Mouse (Mus musculus) v-Abl transformed pro-B cells (cell line): ENCODE results near the gene Pde9a.

Source experiments
- in situ Hi-C, 2 experiments: fragments of 400-800 bp; cut with MboI; formaldehyde crosslinking; loops; one replicate each; pipeline ENCODE4 v1.15.1; 2025; ENCODE audit not compliant: unreplicated experiment in 2 of 2

The Pde9a gene

DNA sequence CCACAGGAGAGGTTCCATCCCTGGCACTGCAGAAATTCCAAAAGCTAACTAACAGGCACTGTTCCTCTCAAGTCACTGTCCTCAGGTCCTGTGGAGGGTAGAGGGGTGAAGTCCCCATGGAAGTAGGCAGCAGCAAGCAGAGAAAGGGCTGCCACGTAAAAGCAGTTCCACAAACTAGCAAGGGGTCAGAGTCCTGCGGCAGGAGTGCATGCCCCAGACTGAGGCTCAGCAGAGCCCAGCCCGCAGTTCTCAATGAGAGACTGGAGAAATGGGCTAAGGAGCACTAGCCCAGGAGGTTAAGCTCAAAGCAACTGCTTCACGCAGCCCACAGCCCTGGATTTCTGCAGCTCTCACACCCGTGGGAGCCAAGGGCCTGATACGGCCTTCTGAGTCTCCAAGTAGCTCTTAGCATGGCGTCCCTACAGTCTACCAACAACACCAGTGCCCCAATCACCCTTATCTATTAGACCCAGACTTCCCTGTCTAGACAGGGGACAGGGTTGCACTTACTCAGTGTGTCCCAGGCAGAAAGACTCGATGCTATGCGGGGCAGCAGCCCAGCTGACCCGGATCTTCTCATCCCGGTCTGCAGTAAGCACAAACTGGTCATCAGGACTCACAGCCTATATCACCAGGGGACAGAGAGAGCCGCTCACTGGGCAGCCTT, 116.4 kb downstream of the Pde9a start:
- in situ Hi-C loops: no loop called here

DNA sequence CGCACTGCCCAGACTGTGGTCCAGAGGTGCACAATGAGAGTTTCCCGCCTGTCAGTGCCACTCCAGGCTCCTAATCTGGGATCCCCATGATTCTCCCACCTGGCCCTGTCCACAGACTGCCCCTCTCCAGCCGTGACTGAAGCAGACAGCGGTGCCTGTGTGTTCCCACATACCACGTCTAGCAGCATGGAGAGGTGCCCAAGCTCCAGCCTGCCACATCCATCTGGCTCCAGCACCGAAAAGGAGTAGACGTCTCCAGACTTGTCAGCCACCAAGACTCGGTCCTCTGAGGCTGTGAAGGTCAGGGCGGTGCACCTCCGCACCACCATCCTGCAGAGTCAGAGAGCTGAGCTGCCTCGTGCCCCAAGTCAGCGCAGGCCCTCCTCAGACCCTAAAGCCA, 117.3 kb downstream of the Pde9a start:
- in situ Hi-C loops: no loop called here

DNA sequence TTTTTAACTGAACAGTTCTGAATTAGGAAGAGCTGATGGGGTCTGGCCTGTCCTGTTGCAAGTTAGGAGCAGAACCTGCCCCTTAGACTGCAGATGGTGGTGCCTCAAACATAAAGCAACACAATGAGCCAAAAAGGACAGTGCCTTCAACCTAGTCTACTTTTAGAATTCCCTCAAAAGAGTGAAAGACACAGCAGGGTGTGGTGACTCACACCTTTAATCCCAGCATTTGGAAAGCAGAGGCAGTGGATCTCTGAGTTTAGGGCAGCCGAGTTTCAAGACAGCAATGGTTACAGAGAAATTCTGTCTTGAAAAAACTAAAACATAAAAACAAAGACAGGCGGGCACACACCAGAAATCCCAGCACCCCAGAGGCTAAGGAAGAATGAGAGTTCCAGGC, 117.9 kb downstream of the Pde9a start:
- in situ Hi-C loops: no loop called here

DNA sequence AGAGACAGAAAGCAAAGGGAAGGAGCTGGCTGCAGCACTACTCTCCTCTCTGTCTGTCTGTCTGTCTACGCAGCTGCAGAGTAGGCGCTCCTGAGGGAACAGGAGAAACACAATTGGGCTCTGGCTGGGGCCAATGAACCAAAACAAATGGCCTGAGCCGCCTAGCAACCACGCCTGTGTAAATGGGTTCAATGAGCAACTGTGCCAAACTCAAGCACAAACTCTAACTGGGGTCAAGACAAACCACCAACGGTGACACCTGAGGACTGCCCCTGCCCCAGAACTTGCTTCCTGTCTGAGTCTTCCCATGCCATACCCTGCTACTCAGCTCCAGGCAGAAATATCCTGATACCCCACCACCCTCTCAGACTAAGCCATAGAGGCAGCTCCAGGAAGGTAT, 119.0 kb downstream of the Pde9a start:
- in situ Hi-C loops: no loop called here

DNA sequence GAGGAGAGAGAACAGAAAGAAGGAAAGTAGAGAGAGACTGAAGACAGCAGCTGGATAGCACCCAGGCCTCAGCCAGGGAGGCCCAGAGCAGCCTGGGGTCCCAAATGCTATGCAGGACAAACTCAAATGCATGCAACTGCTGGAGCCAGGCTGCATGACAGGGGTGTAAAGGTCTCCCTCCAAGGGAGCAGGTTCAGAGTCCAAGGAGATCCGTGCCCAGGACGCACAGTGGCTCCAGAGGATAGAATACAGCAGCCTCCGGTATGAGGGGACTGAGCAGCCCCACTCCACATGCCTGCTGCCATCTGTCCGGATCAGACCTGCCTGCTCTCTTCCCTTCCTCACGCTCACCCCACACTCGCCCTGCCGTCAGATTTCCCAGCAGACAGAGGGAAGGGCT, 120.3 kb downstream of the Pde9a start:
- in situ Hi-C loops: no loop called here

DNA sequence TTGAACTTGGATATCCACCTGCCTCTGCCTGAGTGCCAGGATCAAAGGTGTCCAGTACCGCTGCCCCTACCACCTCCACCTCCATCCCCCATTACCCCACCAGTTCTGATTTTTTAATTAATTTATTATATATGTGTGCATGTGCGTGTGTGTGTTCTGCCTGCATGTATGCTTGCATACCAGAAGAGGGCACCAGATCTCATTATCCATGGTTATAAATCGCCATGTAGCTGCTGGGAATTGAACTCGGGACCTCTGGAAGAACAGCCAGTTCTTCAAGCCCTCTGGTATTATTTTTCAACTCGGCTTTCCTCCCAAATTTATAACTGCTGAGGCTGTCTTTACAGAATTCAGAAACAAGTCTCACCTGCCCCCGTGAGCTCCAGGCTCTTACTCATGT, 124.9 kb downstream of the Pde9a start:
- in situ Hi-C loops: no loop called here

DNA sequence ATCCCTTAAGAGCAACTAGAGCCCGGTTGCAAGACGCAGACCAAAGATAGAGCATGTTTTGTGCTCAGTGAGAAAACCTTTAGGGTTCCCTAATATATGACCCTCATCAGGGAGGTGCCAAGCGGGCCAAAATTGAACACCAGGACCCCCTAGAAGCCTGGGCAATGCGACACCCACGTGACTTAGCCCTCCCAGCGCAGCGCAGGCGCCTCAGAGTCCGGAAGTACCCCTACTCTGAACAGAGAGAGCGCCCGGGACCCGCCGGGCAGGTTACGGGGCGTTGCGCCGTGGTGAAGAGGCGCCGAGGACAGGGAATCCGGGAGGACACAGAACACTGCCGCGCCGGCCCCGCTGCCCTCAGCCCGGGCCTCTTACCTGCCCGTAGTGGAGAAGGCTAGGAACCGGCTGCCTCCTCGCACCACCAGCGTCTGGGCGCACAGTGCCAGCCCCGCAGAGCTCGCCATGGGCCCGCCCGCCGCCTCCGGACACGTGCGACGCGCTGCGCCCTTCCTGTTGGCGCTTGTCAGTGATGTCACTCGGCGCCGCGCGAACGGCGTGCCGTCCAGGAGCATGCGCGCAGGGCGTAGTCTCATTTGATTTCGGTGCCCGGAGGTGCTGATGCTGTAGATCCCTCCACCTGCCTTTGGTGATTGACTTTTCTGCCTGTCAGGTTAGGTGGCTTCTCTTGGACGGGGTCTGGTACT, 125.9 kb downstream of the Pde9a start:
- in situ Hi-C loops: no loop called here

DNA sequence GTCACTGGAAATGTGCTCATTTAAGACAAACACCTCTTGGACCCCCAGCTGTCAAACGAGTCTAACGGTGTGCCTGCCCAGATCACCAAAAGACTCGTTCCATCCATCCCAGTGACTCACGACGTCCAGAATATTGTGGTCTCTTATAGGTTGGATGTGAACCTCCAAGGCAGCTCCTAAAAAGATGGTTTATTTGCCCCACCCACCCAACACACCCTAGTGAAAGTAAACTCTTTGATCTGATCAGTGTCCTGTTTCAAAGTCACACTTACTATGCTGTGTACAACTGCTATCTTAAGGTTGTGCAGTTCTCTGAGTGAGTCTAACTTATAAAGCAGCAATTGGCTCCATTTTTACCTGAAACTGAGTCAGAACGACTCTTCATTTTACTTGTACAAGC, 126.6 kb downstream of the Pde9a start:
- in situ Hi-C loops: no loop called here

DNA sequence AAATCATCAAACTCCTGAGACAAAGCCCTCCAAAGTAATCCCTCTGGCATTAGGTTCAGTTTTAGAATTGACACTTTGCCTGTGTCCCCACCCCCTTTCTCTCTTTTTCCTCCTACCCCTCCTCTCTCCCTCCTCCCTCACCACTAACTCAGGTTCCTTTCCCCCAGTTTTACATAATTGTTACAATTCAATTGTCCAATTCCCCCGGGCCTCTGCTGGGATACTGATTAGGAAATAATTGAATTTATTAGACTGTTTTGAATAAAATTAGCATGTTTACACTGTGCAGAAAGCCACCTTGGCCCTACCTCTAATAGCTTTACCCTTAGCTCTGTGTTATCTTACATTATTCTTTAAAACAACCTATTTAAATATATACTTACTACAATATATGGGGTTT, 128.7 kb downstream of the Pde9a start:
- in situ Hi-C loops: loop anchor here (5.0 kb wide), 3 partner anchors 48 to 148 kb away; partner anchors contain the start of genes Pknox1 (in 1 of the 2) and U2af1 (in 1 of the 2)

DNA sequence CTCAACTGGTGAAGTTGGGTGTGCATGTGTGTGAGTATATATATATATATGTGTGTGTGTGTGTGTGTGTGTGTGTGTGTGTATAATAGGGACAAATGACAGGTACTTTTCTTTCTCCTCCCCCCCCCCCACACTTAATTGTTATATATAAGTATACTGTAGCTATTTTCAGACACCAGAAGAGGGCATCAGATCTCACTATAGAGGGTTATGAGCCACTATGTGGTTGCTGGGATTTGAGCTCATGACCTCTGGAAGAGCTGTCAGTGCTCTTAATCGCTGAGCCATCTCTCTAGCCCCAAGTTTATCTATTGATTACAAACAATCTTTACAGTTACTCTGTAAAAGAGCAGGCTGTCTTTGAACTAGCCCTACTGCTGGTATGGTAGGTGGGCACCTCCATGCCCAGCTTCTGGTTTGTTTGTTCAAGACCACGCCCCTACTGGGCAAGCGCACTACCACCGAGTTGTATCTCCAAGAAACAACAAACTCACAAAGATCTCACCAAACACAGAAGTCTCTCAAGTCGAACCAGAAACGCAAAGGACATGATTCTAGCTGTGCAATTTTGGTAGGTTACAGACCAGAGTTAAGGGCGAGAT, 133.4 kb downstream of the Pde9a start:
- in situ Hi-C loops: loop anchor here (5.0 kb wide), 3 partner anchors 43 to 143 kb away; partner anchors contain the start of genes Pknox1 (in 1 of the 2) and U2af1 (in 1 of the 2)

DNA sequence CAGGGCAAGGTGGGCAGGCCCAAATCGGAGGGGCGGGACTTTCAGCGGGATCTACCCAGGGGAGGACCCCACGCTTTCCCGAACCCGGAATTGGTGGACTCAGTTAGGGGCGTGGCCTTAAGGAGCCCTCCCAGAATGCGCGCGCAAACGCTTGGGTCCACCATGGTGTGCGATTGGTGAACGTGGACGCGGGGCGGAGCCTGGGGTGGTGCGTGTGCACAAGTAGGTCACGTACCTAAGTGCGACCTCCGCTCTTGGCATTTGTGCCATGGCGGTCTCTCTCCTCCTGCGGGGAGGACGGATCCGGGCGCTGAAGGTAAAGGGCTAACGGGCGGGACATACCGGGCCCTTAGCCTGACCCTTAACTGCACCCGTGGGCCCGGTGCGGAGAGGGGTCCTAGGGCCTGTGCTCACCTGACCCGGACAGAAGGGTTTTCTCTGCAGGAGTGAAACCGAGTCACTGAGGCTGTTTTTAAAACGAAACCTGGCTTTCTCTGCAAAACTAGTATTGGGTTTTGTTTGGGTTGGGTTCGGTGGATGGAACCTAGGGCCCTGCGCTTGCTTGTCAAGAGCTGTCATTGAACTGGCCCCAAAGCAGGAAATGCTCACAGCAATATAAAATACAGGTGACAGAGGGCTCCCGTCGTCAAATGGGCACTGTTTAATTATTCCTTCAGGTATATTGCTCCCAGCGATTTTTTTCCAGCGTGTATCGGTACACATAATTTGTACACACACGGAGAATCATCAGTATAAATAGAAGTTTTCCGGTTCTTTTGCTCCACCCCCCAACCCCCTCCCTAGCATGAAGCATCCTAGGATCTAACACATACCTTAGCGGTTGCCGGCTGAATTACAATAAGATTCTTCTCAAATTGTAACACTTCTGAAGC, 134.2 kb downstream of the Pde9a start, which contains the start of the genes Wdr4 and Ndufv3:
TSS of gene Wdr4 (minus strand) at position 35 of the 893 bp plus-strand sequence.
TSS of gene Ndufv3 (plus strand) at position 170 of the 893 bp plus-strand sequence.
- in situ Hi-C loops: loop anchor here (5.0 kb wide), 3 partner anchors 42 to 142 kb away; partner anchors contain the start of genes Pknox1 (in 1 of the 2) and U2af1 (in 1 of the 2)

DNA sequence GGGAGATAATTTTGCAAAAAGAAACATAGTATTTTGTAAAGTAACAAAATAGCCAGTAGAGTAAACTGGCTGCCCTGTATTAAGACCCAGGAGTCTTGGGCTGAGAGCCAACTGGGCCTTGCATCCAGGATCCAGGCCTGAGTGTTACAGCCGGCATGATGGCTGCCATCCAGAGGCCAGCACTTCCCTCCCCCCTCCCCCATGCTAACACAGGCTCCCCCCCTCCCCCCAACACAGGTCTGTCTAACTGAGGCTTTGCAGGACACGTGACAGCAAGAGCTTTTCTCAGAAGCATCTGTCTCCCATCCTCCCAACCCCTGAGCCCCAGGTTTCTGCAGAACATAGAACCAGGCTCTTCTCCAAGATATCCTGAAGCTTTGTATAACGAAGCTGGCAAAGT, 134.9 kb downstream of the Pde9a start:
- in situ Hi-C loops: no loop called here

DNA sequence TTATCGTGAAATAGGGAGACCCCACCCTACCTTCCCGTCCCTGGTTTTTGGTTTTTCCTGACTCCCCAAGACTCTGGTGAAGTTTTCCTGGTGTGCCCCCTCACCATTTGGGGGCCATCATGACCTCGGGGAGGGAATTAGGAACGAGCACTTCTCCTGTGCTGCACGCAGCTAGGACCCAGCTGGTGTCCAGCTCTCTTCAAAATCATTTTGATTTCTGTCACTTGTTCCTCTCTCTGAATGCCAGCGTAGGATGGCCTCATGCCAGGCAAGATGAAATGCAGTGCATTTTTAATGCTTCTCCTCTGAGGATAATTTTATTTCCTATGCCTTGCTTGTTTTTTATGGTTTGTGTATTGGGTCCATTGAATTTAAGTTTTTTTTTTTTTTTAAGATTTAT, 135.9 kb downstream of the Pde9a start:
- in situ Hi-C loops: no loop called here

DNA sequence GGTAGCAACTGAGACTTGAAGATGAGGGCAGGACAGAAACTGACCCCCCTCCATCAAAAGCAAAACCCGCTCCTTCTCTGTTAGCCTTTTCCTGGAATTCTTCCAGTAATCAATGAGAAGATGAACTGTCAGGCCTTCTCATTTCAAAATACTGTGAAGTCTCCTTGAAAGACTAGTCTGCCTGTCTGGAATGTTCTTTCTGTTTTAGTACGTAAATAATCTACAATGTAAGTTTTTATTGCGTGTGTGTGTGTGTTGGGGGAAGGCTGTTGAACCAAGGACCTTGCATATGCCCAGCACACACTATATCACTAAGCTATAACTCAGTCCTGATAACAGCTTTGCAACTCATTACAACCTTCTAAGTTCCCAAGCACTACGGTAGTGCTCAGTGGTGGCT, 139.1 kb downstream of the Pde9a start:
- in situ Hi-C loops: no loop called here

DNA sequence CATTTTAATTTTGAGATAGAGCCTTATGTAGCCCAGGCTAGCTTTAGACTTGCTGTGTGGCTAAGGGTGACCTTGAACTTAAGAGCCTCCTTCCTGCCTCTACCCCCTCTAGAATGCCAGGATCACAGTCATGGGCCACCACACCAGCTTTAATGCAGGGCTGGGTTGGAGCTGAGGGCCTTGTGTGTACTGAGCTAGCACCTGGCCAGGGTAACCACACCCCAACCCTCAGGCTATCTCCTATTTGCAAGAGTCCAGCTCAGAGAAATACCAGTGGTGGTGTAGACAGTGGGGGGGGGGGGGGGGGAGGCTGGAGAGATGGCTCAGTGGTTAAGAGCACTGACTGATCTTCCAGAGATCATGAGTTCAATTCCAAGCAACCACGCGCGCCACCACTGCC, 139.8 kb downstream of the Pde9a start:
- in situ Hi-C loops: no loop called here
